Mouse (Mus musculus): ENCODE measurements around the gene Lyrm1.

DNA sequence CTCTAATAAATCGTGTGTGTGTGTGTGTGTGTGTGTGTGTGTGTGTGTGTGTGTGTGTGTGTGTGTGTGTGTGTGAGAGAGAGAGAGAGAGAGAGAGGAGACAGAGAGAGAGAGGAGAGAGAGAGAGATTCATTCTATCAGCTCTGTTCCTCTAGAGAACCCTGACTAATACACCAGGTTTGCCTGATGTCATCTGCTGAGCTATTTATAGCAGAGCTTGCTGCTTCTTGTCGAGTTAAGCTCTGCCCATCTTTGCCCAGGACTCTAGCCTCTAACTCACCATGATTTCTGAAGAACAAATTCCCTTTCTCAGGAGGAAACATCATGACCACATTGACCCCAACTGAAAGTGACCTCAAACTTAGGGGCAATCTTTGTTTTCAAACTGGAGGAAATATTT lies 24.8 kb downstream of the Lyrm1 start:
- TF ChIP-seq CTCF (IDR thresholded peaks at IDR 0.05; ENCODE audit: extremely low read depth, insufficient read depth, insufficient read length, insufficient replicate concordance) = no peak
- no peak for TF ChIP-seq POLR2A (IDR thresholded peaks at IDR 0.05; ENCODE audit: low read depth, low read length)
